Mouse (Mus musculus): ENCODE data around the gene Mbnl1.
A peak's percentile ranks its signal among the peaks of the same experiment; 100 is the strongest.
"Not testable (repeated sequence)": the region's sequence is repeated elsewhere in the genome, so short reads cannot be mapped to it uniquely, and the experiment has no call there.

Gene Mbnl1

DNA sequence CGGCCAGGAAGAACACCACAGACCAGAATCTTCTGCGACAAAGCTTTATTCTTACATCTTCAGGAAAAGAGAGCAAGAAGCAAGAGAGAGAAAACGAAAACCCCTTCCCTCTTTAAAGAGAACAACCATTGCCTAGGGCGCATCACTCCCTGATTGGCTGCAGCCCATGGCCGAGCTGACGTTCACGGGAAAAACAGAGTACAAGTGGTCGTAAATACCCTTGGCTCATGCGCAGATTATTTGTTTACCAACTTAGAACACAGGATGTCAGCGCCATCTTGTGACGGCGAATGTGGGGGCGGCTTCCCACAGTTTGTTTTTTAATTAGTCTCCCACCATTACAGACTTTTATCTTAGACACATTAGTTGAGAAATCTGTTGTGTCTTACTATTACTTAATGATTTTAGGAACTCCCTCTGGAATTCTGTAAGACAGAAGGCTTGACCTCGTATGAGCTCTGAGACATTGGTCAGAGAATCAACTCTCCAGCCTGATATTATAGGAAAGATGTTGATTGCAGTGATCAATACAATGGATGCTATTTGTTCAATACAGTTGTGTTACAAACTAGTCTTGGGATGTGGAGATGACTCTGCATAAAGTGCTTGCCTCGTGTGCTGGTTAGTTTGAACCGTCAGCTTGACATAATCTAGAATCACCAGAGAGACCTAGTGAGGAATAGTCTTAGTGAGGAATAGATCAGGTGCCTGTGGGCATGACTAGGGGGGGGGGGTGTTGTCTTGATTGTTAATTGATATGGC, 22.3 kb downstream of the Mbnl1 start:
- not testable (repeated sequence) for DNase-seq (ENCODE audit: low spot score in 2 of 2)

GRCm38 (mm10) chr3:60496197-60496596, 23.6 kb downstream of the Mbnl1 start:
- DNase-seq (ENCODE audit: low spot score in 2 of 2): no peak

GRCm38 (mm10) chr3:60498151-60498550, 25.5 kb downstream of the Mbnl1 start:
- DNase-seq (ENCODE audit: low spot score in 2 of 2): no peak

GRCm38 (mm10) chr3:60498646-60499045, 26.0 kb downstream of the Mbnl1 start:
- DNase-seq (ENCODE audit: low spot score in 2 of 2): no peak

DNA sequence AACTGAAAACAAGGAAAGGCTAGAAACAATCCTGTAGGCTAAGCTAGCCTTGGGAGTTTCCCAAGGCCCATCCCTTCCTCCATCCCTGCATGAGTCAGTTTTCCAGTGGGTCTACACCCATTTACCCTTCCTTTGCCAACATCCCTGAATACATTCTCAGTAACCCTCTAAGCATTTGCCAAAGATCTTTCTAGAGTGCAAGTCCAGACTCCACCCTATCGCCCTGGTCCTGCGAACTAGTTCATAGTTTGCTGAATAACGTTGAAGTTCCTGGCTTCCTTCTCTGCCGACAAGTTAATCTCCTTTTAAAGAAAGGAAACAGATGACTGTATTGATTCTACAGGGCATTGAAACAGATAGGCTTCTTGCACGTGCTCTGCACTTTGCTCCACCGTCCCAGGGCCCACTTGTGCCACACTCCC, 26.5 kb downstream of the Mbnl1 start:
- peak in 1 of 2 experiments; percentile 45 for DNase-seq (ENCODE audit: low spot score in 2 of 2)

- DNase-seq (ENCODE audit: low spot score in 2 of 2): no peak
These were observed 27.3 kb downstream of the Mbnl1 start for GRCm38 (mm10) chr3:60499718-60500450.

GRCm38 (mm10) chr3:60500571-60501527, 28.2 kb downstream of the Mbnl1 start:
- peak; percentile 78 to 82 for DNase-seq (ENCODE audit: low spot score in 2 of 2)

GRCm38 (mm10) chr3:60501561-60502151, 29.0 kb downstream of the Mbnl1 start:
- peak; percentile 67 to 75 for DNase-seq (ENCODE audit: low spot score in 2 of 2)

- no peak for DNase-seq (ENCODE audit: low spot score in 2 of 2)
These were observed 29.7 kb downstream of the Mbnl1 start for GRCm38 (mm10) chr3:60502155-60502987.

GRCm38 (mm10) chr3:60503196-60503595, 30.6 kb downstream of the Mbnl1 start:
- no peak for DNase-seq (ENCODE audit: low spot score in 2 of 2)

DNA sequence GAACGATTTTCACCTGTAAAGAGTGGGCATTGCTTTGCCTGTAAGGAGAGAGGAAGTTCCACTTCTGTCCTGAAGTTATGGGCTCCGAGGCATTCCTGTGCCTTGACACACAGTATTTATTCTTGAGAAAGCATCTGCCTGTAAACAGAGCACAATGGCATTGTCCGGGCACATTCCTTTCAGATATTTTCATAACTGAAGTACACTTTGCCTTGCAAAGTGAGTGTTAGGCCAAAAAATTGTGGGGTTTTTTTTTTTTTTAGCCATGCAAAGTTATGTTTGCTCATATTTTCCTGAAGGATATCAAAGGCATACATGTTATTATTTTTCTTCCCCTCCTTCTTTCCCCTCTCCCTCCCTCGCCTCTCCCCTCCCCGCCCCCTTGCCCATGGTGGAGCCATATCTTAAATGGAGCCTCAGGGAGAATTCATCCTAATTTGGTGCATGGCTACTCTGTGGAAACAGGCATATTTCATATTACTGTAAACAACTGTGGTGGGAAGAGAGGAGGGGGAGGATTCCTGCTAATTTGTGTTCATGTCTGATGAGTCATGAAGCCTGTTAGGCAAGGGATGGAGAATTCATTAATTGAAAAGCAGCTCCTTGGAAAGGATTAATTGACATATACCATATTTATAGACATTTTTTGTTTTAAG, 32.3 kb downstream of the Mbnl1 start:
- no peak for DNase-seq (ENCODE audit: low spot score in 2 of 2)

DNA sequence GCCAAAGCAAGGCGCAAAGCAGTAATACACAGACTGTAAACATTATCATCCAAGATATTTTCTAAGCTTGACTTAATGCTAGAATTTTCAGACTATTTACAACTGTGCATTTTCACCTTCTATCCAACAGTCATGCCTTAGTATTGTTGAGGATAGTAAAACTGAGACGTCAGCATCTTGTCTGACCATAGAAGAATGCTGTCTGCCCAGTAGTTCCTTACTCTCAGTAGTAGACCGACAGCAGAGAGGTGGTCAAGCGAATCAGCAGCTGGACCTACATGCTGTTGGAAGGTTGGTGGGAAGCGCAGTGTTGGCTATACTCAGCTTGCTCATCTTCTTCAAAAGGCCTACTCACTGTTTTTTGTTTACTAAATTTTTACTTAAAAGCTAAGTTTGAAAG, 34.2 kb downstream of the Mbnl1 start:
- no peak for DNase-seq (ENCODE audit: low spot score in 2 of 2)

GRCm38 (mm10) chr3:60507496-60507895, 34.9 kb downstream of the Mbnl1 start:
- DNase-seq (ENCODE audit: low spot score in 2 of 2): no peak

DNA sequence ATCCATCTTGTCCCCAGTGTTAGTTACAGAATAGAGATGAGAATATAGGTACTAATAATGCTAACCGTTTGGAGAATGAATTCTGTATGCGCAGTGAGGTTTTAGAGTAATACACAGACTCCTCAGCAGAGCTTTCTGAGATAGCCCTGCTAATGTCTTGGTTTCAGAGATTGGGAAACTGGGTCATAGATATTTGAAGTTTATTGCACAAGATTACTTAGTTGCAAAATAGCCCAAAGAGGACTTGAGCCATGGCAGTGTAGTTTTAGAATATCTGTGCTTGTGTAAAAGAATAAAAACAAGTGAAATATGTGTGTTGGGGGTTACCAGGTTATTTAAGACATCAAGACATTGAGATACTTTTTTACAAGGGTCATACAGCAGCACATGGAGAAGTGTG, 35.3 kb downstream of the Mbnl1 start:
- DNase-seq (ENCODE audit: low spot score in 2 of 2): no peak

DNA sequence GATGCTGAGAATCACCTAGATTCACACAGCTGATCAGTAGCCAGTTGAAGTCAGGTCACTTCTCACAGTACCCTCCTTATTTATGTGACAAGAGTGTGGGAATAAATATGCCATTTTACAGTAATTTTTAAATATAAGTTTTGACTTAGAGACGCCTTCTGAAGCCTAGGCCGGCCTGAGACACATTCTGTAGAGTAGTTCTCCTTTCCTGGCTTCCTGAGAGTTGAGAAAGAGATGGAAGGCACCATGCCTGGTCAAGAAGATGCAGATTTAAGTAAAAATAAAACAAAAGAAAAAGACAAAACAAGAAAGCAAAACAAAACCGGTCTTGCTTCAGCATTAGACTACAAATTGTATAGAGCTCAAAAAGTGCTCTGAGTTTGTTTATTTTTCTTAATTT, 38.6 kb downstream of the Mbnl1 start:
- no peak for DNase-seq (ENCODE audit: low spot score in 2 of 2)

GRCm38 (mm10) chr3:60513337-60513736, 40.7 kb downstream of the Mbnl1 start:
- no peak for DNase-seq (ENCODE audit: low spot score in 2 of 2)

DNA sequence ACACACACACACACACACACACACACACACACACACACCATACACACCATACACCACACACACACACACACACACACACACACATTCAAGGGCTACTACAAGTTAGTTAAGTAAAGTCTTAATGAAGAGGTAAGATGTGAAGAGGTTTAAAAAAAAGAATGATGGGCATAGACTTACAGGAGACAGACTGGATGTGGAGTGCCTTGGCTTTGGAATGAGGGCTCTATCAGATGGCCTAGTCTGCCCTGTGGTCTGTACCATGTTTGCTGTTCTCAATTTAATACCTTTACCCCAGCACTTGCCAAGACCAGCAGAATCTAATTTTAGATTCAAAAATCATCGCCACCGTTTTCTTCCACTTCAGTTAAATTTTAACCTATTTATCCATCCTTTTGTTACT, 41.1 kb downstream of the Mbnl1 start:
- no peak for DNase-seq (ENCODE audit: low spot score in 2 of 2)

DNA sequence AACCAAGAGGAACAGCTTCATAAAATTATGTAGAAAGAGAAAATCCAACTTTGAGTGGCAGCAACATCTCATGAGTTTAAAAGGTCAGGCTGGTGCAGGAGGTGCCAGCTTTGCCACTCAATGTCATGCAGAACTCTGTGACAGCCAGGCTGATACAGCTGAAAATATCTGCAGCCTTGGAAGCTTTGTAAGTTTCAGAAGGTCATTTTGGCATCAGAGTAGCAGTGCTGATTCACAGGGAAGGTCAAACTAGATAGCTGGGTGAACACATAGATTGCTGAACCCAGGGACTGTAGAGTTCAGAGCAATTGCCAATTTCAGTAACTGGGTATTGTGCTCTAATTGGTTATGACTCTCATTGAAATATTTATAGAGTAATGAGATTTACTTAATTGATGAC, 42.8 kb downstream of the Mbnl1 start:
- DNase-seq (ENCODE audit: low spot score in 2 of 2): no peak

- DNase-seq (ENCODE audit: low spot score in 2 of 2): no peak
These were observed 43.5 kb downstream of the Mbnl1 start for GRCm38 (mm10) chr3:60516054-60516674.
